Mouse (Mus musculus) hindbrain, postnatal 0 days (tissue): ENCODE data around the gene Hic1. TPM values are rescaled to one million over a fixed set of nuclear protein-coding genes. Genes with fewer than 3 reads are reported as not detected.

ENCODE experiments used
- ATAC-seq: fragments of 200-750 bp; cut with Nextera tagmentation; 2 replicates; pipeline ENCODE4 v1.8.0; 2017; ENCODE audit warnings: mild to moderate bottlenecking, moderate TSS enrichment, moderate library complexity
- DNase-seq: peaks from one replicate; pipeline ENCODE4 v3.0.0-alpha.2; 2015; ENCODE audit warnings: low spot score
- H3K27ac ChIP-seq: fragments of 300-500 bp; sonication (generic); 2 replicates; pipeline ENCODE4 v1.5.1; 2014; ENCODE audit warnings: mild to moderate bottlenecking
- H3K27me3 ChIP-seq: fragments of 300-500 bp; sonication (generic); 2 replicates; pipeline ENCODE4 v1.6.1; 2014; ENCODE audit warnings: low read length, mixed read lengths; ENCODE audit not compliant: insufficient read depth
- H3K36me3 ChIP-seq: fragments of 300-500 bp; sonication (generic); 2 replicates; pipeline ENCODE4 v1.6.1; 2014; ENCODE audit warnings: low read length, mixed read lengths; ENCODE audit not compliant: insufficient read depth
- H3K4me1 ChIP-seq: fragments of 300-500 bp; sonication (generic); 2 replicates; pipeline ENCODE4 v1.6.1; 2014; ENCODE audit warnings: antibody characterized with exemption, low read length, mixed read lengths; ENCODE audit not compliant: insufficient read depth
- H3K4me2 ChIP-seq: fragments of 300-500 bp; sonication (generic); 2 replicates; pipeline ENCODE4 v1.6.1; 2014; ENCODE audit warnings: low read depth, mild to moderate bottlenecking, low read length, moderate library complexity, mixed read lengths
- H3K4me3 ChIP-seq: fragments of 300-500 bp; sonication (generic); 2 replicates; pipeline ENCODE4 v1.5.1; 2014; ENCODE audit warnings: low read length
- H3K9ac ChIP-seq: fragments of 300-500 bp; sonication (generic); replicated peaks from 2 replicates; pipeline ENCODE4 v1.6.1; 2014; ENCODE audit warnings: mild to moderate bottlenecking, low read length, moderate library complexity, mixed read lengths
- H3K9me3 ChIP-seq: fragments of 300-500 bp; sonication (generic); 2 replicates; pipeline ENCODE4 v1.6.1; 2016; ENCODE audit warnings: low read length, mixed read lengths
- CTCF ChIP-seq: IDR thresholded peaks from 2 replicates; pipeline ENCODE4 v1.5.1; 2016; ENCODE audit warnings: antibody characterized with exemption, control low read depth, low read depth
- WGBS: fragments of 180-500 bp; shearing (Covaris S2); extraction: QIAGEN DNeasy Blood & Tissue Kit; methylation state at CpG from one replicate; pipeline ENCODE4 v1.1.7; 2014; 5-methylcytosine and 5-hydroxymethylcytosine counted together
- polyA plus RNA-seq: library from polyadenylated mRNA; unstranded; fragments of >200 nt; fragmentation: Nextera tagmentation; extraction: Ambion mirVana; gene quantifications from 2 replicates; pipeline ENCODE4 v1.2.1, GENCODE M21; 2015
- total RNA-seq: library from RNA; depleted of rRNA; stranded (reverse); fragments of >200 nt; gene quantifications from 2 replicates; pipeline ENCODE4 v1.2.3, GENCODE M21; 2014

The Hic1 gene
- total and polyA plus RNA-seq, 2 experiments from 2014 or later = 1.7 to 8.5 TPM

DNA sequence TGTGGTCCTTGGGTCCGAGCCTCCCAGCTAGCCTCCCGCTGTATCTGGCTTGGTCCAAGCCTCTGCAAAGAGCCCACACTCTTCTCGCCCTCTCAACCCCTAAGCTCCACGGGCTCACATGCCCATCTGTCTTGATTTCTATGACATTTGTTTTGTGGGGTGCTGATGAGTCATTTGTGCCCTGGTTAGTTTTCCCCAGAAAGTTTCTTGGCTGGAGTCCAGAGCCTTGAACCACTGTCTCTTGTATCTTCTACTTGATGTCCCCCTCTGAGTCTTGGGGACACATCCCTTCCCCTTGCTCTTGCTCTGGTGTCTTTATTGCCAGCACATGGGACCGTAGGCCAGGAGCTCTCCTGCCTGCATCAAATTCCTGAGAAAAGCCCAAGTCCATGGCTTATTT lies 30.6 kb upstream of the Hic1 start:
- no peak overlapping the region for H3K9ac ChIP-seq
- 80% methylated on average over 5 of the region's 5 CpGs for WGBS
- no peak for TF ChIP-seq CTCF
- H3K4me1 ChIP-seq = no peaks in the 10 kb centered on the region
- H3K4me3 ChIP-seq = no peak overlapping the region
- ATAC-seq (no peak), DNase-seq (no peak)
- H3K36me3 ChIP-seq = no peaks in the 10 kb centered on the region
- no peak overlapping the region for H3K27ac ChIP-seq
- no peak overlapping the region for H3K4me2 ChIP-seq
- H3K9me3 ChIP-seq = no peaks in the 10 kb centered on the region
- H3K27me3 ChIP-seq = peaks cover 3% of the 10 kb centered on the region; the same call in 1 of the 2 replicates

DNA sequence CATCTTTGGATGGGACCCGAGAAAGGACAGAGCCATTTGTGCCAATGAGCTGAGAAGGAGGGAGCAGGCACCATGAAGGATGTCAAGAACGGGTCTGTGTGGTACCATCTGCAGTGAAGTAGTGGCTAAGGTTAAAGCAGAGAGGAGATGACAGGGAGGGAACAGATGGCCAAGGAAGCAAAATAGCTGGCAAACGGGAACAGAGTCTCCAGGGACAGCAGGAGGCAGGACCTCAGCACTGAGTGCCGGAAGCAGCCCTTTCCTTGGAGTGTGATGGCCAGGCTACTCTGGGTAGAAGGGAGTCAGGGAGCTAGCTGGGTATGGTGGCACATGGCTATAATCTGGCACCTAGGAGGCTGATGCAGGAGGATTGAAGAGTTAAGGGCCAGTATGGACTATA lies 29.5 kb upstream of the Hic1 start:
- 48% methylated on average over 4 of the region's 4 CpGs for WGBS
- no peaks in the 10 kb centered on the region; the same call in 1 of the 2 replicates for H3K4me1 ChIP-seq
- no peak overlapping the region for H3K27ac ChIP-seq

DNA sequence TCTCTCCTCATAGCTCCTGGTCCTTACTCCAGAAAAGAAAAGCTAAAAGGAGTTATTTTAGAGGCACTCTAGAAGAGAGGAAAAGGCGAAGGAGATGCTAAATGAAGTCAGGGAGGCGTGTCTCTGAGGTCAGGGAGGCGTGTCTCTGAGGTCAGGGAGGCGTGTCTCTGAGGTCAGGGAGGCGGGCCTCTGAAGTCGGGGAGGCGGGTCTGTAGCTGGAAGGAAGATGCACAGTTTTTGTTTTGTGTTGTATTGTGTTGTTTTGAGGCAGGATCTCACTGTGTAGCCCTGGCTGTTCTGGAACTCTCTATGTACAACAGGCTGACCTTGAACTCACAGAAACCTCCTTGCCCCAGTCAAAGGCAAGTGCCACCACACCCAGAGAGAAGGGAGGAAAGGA lies 28.6 kb upstream of the Hic1 start:
- DNase-seq = no peak
- H3K9ac ChIP-seq = no peak overlapping the region
- H3K4me1 ChIP-seq = no peaks in the 10 kb centered on the region; the same call in 1 of the 2 replicates
- H3K4me3 ChIP-seq = no peak overlapping the region
- H3K36me3 ChIP-seq = no peaks in the 10 kb centered on the region
- peaks cover 3% of the 10 kb centered on the region; the same call in 1 of the 2 replicates for H3K27me3 ChIP-seq
- H3K9me3 ChIP-seq = no peaks in the 10 kb centered on the region
- no peak overlapping the region for H3K4me2 ChIP-seq
- ATAC-seq = no peak
- WGBS = 52% methylated on average over 7 of the region's 7 CpGs
- no peak for TF ChIP-seq CTCF
- H3K27ac ChIP-seq = no peak overlapping the region

More for the DNA sequence above, 29.5 kb upstream of the Hic1 start:
- no peak for TF ChIP-seq CTCF
- Histone ChIP-seq H3K36me3 (no peaks in the 10 kb centered on the region), H3K9ac (no peak overlapping the region), H3K9me3 (no peaks in the 10 kb centered on the region), H3K4me3 (no peak overlapping the region), H3K4me2 (no peak overlapping the region), H3K27me3 (peaks cover 3% of the 10 kb centered on the region; the same call in 1 of the 2 replicates)
- DNase-seq (peak; percentile 40), ATAC-seq (no peak)

DNA sequence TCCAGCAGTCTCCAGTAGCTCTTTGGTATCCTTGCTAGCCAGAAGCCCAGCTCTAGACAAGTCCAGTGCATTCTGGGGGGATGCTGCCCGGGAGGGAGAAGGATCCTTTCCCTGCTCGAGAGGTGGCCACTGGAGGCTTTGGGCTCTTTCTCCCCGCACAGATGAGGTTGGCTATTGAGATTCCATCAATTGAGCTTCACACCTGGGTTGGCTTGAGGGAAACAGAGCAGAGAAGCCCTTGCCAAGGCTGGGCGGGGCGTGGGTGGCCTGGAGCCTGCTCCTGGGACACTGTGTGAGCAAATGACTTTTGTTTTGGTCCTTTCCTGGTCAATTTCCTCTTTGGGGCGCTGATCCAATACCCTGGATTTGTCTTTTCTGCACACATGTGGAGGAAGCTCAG lies 26.8 kb upstream of the Hic1 start:
- H3K27me3 ChIP-seq = peaks cover 3% of the 10 kb centered on the region; the same call in 1 of the 2 replicates
- no peaks in the 10 kb centered on the region; the same call in 1 of the 2 replicates for H3K4me1 ChIP-seq
- TF ChIP-seq CTCF = no peak
- H3K4me3 ChIP-seq = 0 out of 2 replicates have a peak overlapping the region, but pooled peaks have one; percentile 55
- H3K9me3 ChIP-seq = no peaks in the 10 kb centered on the region
- WGBS = 55% methylated on average over 6 of the region's 6 CpGs
- peak overlapping the region; percentile 61; the same call in 1 of the 2 replicates for H3K27ac ChIP-seq
- ATAC-seq (no peak), DNase-seq (no peak)
- H3K4me2 ChIP-seq = peak overlapping the region; percentile 69
- no peaks in the 10 kb centered on the region for H3K36me3 ChIP-seq
- H3K9ac ChIP-seq = no peak overlapping the region

DNA sequence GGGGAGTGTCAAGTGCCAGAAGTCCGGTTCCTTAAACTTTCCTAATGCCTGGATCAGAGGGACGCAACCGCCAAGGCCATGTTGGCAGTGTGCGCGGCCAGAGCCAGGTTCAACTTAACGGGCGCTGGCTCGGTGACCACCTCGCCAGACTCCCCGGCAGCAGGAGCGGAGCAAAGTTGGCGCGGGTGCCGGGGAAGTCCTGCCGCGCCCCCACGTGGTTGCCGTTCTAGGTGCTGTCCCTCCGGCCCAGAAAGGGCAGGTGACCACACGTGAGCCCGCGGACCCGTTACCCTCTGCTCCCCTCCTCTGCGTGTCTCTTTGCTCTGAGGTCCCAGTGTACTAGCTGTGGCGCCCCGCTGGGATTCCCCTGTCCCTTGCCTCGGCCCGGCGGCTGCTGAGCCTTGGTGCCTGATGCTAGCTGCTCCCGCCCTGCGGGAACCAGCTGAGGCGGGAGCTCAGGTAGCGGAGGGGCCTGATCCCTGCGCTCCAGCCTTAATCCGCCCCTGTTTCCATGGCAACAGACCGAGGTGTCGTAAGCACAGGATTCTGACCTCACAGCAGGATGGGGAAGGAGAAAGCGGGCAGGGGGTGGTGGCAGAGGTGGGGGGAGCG lies 25.6 kb upstream of the Hic1 start:
- peak overlapping the region; percentile 54 for H3K9ac ChIP-seq

DNA sequence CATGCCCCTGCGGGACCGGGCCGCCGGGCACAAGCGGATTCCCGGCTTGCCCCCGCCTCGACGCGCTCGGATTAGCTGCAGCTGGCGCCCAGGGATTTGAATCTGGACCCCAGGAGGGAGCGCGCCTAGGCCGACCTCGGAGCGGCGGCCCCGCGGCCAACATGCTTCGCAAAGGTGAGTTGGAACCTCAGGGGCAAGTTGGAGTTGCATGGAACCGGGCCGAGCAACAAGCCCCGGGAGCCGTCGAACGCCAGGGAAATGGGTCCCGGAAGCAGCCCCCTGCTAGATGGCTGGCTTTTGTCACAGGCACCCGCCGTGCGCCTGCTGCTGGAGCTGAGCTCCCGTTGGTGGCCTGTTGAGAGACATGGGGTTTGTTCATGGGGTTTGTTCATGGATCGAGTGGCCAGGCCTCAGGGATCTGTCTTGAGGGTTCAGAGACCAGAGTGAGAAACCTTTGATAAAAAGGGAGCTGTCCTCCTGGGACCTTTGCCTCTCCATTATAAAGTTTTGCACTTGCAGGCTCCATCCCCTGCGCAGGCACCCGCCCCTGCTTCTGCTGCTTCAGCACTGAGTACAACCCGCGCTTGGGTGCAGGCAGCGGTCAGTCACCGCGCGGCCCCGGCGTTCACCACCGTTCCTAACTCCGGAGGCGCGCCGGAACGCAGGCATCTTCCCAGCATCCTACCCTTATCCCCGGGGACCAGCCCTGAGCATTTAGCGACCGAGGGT lies 25.0 kb upstream of the Hic1 start:
- Histone ChIP-seq H3K4me1 (no peaks in the 10 kb centered on the region; the same call in 1 of the 2 replicates), H3K27me3 (peaks cover 3% of the 10 kb centered on the region; the same call in 1 of the 2 replicates), H3K9me3 (no peaks in the 10 kb centered on the region), H3K36me3 (no peaks in the 10 kb centered on the region), H3K4me2 (peak overlapping the region; percentile 69), H3K27ac (peak overlapping the region; percentile 48; the same call in 1 of the 2 replicates), H3K4me3 (peak overlapping the region; percentile 55), H3K9ac (peak overlapping the region; percentile 54)
- TF ChIP-seq CTCF = no peak
- ATAC-seq (no peak), DNase-seq (peak; percentile 30)
- WGBS = under 1% methylated on average over 52 of the region's 52 CpGs

More for the DNA sequence above, 25.6 kb upstream of the Hic1 start:
- under 1% methylated on average over 38 of the region's 39 CpGs for WGBS
- Histone ChIP-seq H3K4me1 (no peaks in the 10 kb centered on the region; the same call in 1 of the 2 replicates), H3K4me2 (peak overlapping the region; percentile 69), H3K36me3 (no peaks in the 10 kb centered on the region), H3K9me3 (no peaks in the 10 kb centered on the region), H3K4me3 (peak overlapping the region; percentile 55), H3K27ac (peak overlapping the region; percentile 61), H3K27me3 (peaks cover 3% of the 10 kb centered on the region; the same call in 1 of the 2 replicates)
- ATAC-seq (peak; percentile 30; the same call in 1 of the 2 replicates), DNase-seq (peak; percentile 87)
- no peak; the same call in 1 of the 2 replicates for TF ChIP-seq CTCF
